Mouse (Mus musculus): Measurements from ENCODE around the gene Adra2b. TPM values are rescaled to one million over a fixed set of nuclear protein-coding genes. Genes with fewer than 3 reads are reported as not detected.

Gene Adra2b
- polyA plus RNA-seq, 1 experiment = 0.20 TPM

GRCm38 (mm10) chr2:127387521-127387920 is 24.5 kb downstream of the Adra2b start:
- no peak overlapping the region for H3K27ac ChIP-seq (ENCODE audit: control insufficient read depth, insufficient read depth, low read length)
- no peak for DNase-seq

GRCm38 (mm10) chr2:127390352-127390751 is 27.3 kb downstream of the Adra2b start:
- no peaks in the 10 kb centered on the region for H3K4me1 ChIP-seq (replicated peaks; ENCODE audit: control insufficient read depth, insufficient read depth, low read length)
- no peak overlapping the region for H3K27ac ChIP-seq (ENCODE audit: control insufficient read depth, insufficient read depth, low read length)
- no peak overlapping the region for H3K4me3 ChIP-seq (ENCODE audit: control insufficient read depth, insufficient read depth, low read length)
- WGBS = 76% methylated on average over 3 of the region's 3 CpGs
- DNase-seq = no peak
- H3K36me3 ChIP-seq (ENCODE audit: control insufficient read depth, insufficient read depth, low read length) = no peaks in the 10 kb centered on the region
- TF ChIP-seq POLR2A (IDR thresholded peaks at IDR 0.05; ENCODE audit: control insufficient read depth, extremely low read depth, insufficient read depth, low read length, poor library complexity) = no peak
- TF ChIP-seq CTCF (IDR thresholded peaks at IDR 0.05; ENCODE audit: borderline replicate concordance, control insufficient read depth, extremely low read depth, insufficient read depth, low read length, poor library complexity) = no peak
- H3K27me3 ChIP-seq (ENCODE audit: control insufficient read depth, insufficient read depth, low read length) = no peaks in the 10 kb centered on the region

More at GRCm38 (mm10) chr2:127387521-127387920, 24.5 kb downstream of the Adra2b start:
- Histone ChIP-seq H3K4me3 (ENCODE audit: control insufficient read depth, insufficient read depth, low read length) (no peak overlapping the region), H3K4me1 (replicated peaks; ENCODE audit: control insufficient read depth, insufficient read depth, low read length) (no peaks in the 10 kb centered on the region), H3K27me3 (ENCODE audit: control insufficient read depth, insufficient read depth, low read length) (no peaks in the 10 kb centered on the region), H3K36me3 (ENCODE audit: control insufficient read depth, insufficient read depth, low read length) (no peaks in the 10 kb centered on the region)
- no peak for TF ChIP-seq POLR2A (IDR thresholded peaks at IDR 0.05; ENCODE audit: control insufficient read depth, extremely low read depth, insufficient read depth, low read length, poor library complexity)
- no peak for TF ChIP-seq CTCF (IDR thresholded peaks at IDR 0.05; ENCODE audit: borderline replicate concordance, control insufficient read depth, extremely low read depth, insufficient read depth, low read length, poor library complexity)
- WGBS = 62% methylated on average over 2 of the region's 2 CpGs

DNA sequence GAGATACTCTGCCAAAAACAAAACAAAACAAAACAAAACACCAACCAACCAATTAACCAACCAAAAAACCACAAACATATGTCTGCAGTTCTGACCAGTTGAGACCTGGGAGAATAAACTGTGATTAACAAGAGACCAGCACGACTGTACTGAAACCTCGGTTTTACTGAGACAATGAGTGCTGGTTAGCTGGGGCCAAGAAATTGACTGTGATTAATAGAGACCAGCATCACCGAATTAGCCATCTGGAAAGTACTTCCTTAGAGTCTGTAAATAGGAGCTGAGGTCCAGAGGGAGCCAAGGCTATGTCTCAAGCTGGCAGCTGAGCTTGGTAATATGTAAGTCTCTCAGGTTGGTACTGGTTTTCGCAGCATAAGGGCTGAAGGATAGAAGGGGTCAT is 27.8 kb downstream of the Adra2b start:
- Histone ChIP-seq H3K4me1 (replicated peaks; ENCODE audit: control insufficient read depth, insufficient read depth, low read length) (no peaks in the 10 kb centered on the region), H3K4me3 (ENCODE audit: control insufficient read depth, insufficient read depth, low read length) (no peak overlapping the region), H3K36me3 (ENCODE audit: control insufficient read depth, insufficient read depth, low read length) (no peaks in the 10 kb centered on the region), H3K27me3 (ENCODE audit: control insufficient read depth, insufficient read depth, low read length) (no peaks in the 10 kb centered on the region), H3K27ac (ENCODE audit: control insufficient read depth, insufficient read depth, low read length) (no peak overlapping the region)
- 72% methylated on average over 4 of the region's 4 CpGs for WGBS
- TF ChIP-seq CTCF (IDR thresholded peaks at IDR 0.05; ENCODE audit: borderline replicate concordance, control insufficient read depth, extremely low read depth, insufficient read depth, low read length, poor library complexity) = no peak
- TF ChIP-seq POLR2A (IDR thresholded peaks at IDR 0.05; ENCODE audit: control insufficient read depth, extremely low read depth, insufficient read depth, low read length, poor library complexity) = no peak
- DNase-seq = no peak

- WGBS = 48% methylated on average over 3 of the region's 3 CpGs
Measured at GRCm38 (mm10) chr2:127391323-127391722, 28.3 kb downstream of the Adra2b start.

DNA sequence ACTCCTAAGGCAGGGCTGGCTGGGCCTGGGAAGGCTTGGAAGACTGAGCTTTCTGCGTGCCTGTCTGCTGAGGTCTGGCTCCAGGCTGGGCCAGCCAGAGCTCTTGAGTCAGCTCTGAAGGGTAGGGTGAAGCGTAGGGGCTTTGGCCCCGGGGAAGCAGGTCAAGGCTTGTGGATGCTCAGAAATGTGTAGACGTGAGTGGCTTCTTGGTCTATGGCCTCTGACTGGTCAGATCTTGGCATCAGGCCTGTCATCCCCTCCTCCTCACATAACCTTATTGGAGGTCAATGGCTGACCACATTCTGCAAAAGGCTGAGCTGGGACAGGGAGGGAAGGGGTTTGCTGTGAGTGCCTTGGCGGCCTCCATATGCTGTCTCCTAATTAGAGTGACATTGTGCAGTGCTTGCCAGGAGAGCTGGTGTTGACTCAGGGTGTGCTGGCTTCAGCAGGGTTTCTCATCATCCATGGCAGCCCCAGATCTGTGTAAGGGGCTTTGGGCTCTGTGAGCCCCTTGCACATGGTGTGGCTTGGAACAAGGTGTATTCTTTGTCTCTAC is 31.7 kb downstream of the Adra2b start:
- TF ChIP-seq CTCF (IDR thresholded peaks at IDR 0.05; ENCODE audit: borderline replicate concordance, control insufficient read depth, extremely low read depth, insufficient read depth, low read length, poor library complexity) (no peak), POLR2A (IDR thresholded peaks at IDR 0.05; ENCODE audit: control insufficient read depth, extremely low read depth, insufficient read depth, low read length, poor library complexity) (no peak)
- Histone ChIP-seq H3K4me1 (replicated peaks; ENCODE audit: control insufficient read depth, insufficient read depth, low read length) (no peaks in the 10 kb centered on the region), H3K27me3 (ENCODE audit: control insufficient read depth, insufficient read depth, low read length) (no peaks in the 10 kb centered on the region), H3K36me3 (ENCODE audit: control insufficient read depth, insufficient read depth, low read length) (no peaks in the 10 kb centered on the region), H3K27ac (ENCODE audit: control insufficient read depth, insufficient read depth, low read length) (no peak overlapping the region), H3K4me3 (ENCODE audit: control insufficient read depth, insufficient read depth, low read length) (no peak overlapping the region)
- no peak for DNase-seq
- 93% methylated on average over 5 of the region's 5 CpGs for WGBS

More at GRCm38 (mm10) chr2:127391323-127391722, 28.3 kb downstream of the Adra2b start:
- H3K4me1 ChIP-seq (replicated peaks; ENCODE audit: control insufficient read depth, insufficient read depth, low read length) = no peaks in the 10 kb centered on the region
- no peaks in the 10 kb centered on the region for H3K27me3 ChIP-seq (ENCODE audit: control insufficient read depth, insufficient read depth, low read length)
- no peak for TF ChIP-seq CTCF (IDR thresholded peaks at IDR 0.05; ENCODE audit: borderline replicate concordance, control insufficient read depth, extremely low read depth, insufficient read depth, low read length, poor library complexity)
- TF ChIP-seq POLR2A (IDR thresholded peaks at IDR 0.05; ENCODE audit: control insufficient read depth, extremely low read depth, insufficient read depth, low read length, poor library complexity) = no peak
- no peak overlapping the region for H3K27ac ChIP-seq (ENCODE audit: control insufficient read depth, insufficient read depth, low read length)
- no peak overlapping the region for H3K4me3 ChIP-seq (ENCODE audit: control insufficient read depth, insufficient read depth, low read length)
- DNase-seq = no peak
- no peaks in the 10 kb centered on the region for H3K36me3 ChIP-seq (ENCODE audit: control insufficient read depth, insufficient read depth, low read length)

GRCm38 (mm10) chr2:127398738-127399137 is 35.7 kb downstream of the Adra2b start:
- TF ChIP-seq CTCF (IDR thresholded peaks at IDR 0.05; ENCODE audit: borderline replicate concordance, control insufficient read depth, extremely low read depth, insufficient read depth, low read length, poor library complexity) (no peak), POLR2A (IDR thresholded peaks at IDR 0.05; ENCODE audit: control insufficient read depth, extremely low read depth, insufficient read depth, low read length, poor library complexity) (no peak)
- WGBS = 95% methylated on average over 7 of the region's 7 CpGs
- Histone ChIP-seq H3K36me3 (ENCODE audit: control insufficient read depth, insufficient read depth, low read length) (no peaks in the 10 kb centered on the region), H3K27me3 (ENCODE audit: control insufficient read depth, insufficient read depth, low read length) (no peaks in the 10 kb centered on the region), H3K27ac (ENCODE audit: control insufficient read depth, insufficient read depth, low read length) (no peak overlapping the region), H3K4me1 (replicated peaks; ENCODE audit: control insufficient read depth, insufficient read depth, low read length) (no peaks in the 10 kb centered on the region), H3K4me3 (ENCODE audit: control insufficient read depth, insufficient read depth, low read length) (no peak overlapping the region)
- DNase-seq = no peak

DNA sequence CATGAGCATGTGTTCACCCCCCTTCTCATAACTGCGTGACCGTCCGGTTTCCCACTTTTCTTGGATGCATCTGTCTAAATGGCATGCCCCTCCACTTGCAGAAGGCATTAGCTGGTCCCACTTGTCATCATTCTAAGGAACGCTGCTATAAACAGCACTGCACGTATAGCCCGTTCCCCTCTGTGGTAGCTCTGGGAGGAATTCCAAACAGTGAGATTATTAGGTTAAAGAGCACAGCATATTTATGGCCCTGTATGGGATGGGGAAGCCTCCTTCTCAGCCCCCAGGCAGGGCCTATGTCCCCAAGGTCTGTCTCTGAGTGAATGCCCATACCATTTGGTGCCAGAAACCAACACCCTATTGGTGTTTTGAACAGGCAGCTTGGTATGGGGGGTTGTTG is 48.1 kb downstream of the Adra2b start:
- Histone ChIP-seq H3K27ac (ENCODE audit: control insufficient read depth, insufficient read depth, low read length) (no peak overlapping the region), H3K4me1 (replicated peaks; ENCODE audit: control insufficient read depth, insufficient read depth, low read length) (no peaks in the 10 kb centered on the region), H3K4me3 (ENCODE audit: control insufficient read depth, insufficient read depth, low read length) (no peak overlapping the region), H3K36me3 (ENCODE audit: control insufficient read depth, insufficient read depth, low read length) (no peaks in the 10 kb centered on the region), H3K27me3 (ENCODE audit: control insufficient read depth, insufficient read depth, low read length) (no peaks in the 10 kb centered on the region)
- 97% methylated on average over 6 of the region's 6 CpGs for WGBS
- no peak for DNase-seq
- TF ChIP-seq CTCF (IDR thresholded peaks at IDR 0.05; ENCODE audit: borderline replicate concordance, control insufficient read depth, extremely low read depth, insufficient read depth, low read length, poor library complexity) (no peak), POLR2A (IDR thresholded peaks at IDR 0.05; ENCODE audit: control insufficient read depth, extremely low read depth, insufficient read depth, low read length, poor library complexity) (no peak)

Data from thymus, adult 2 months (tissue).